Mouse (Mus musculus) monocyte, adult 5-6 weeks (primary cell): ENCODE results near the gene Vmn2r21. TPM values are rescaled to one million over a fixed set of nuclear protein-coding genes. Genes with fewer than 3 reads are reported as not detected.
A peak's percentile ranks its signal among the peaks of the same experiment; 100 is the strongest.
"Not testable (repeated sequence)": the region's sequence is repeated elsewhere in the genome, so short reads cannot be mapped to it uniquely, and the experiment has no call there.

Experiments
- ATAC-seq: fragments of 153-309, 156-312 bp; replicated peaks from 2 replicates; pipeline ENCODE4 v1.8.0; 2017; ENCODE audit warnings: mild to moderate bottlenecking; ENCODE audit not compliant: low TSS enrichment, insufficient number of reproducible peaks, severe bottlenecking, poor library complexity, low FRiP score
- total RNA-seq: library from RNA; stranded (forward); fragments of 200-1000, 200-491, 200-594 nt; gene quantifications from 3 replicates; pipeline ENCODE4 v1.2.3, GENCODE M21; 2017

The Vmn2r21 gene
- not detected in 3 replicates for total RNA-seq

- not testable (repeated sequence) for ATAC-seq
These were observed at the start of gene Vmn2r21 for GRCm38 (mm10) chr6:123533306-123533705. Vmn2r21 (minus strand) TSS chr6:123533406.

GRCm38 (mm10) chr6:123574698-123575097 lies 41.5 kb upstream of the Vmn2r21 start:
- ATAC-seq: not testable (repeated sequence)

- peak; percentile 73; the same call in 1 of the 2 replicates for ATAC-seq
These were observed 6.5 kb upstream of the Vmn2r21 start for GRCm38 (mm10) chr6:123539755-123540154.

GRCm38 (mm10) chr6:123522263-123523011 lies 10.8 kb downstream of the Vmn2r21 start:
- not testable (repeated sequence) for ATAC-seq

- not testable (repeated sequence) for ATAC-seq
These were observed 60.2 kb downstream of the Vmn2r21 start for GRCm38 (mm10) chr6:123473045-123473444.

- ATAC-seq: not testable (repeated sequence)
These were observed 60.7 kb downstream of the Vmn2r21 start for GRCm38 (mm10) chr6:123472458-123472987.

GRCm38 (mm10) chr6:123468651-123469050 lies 64.6 kb downstream of the Vmn2r21 start:
- not testable (repeated sequence) for ATAC-seq

Other genes with a start within 250 kb of the Vmn2r21 start
- 87.3 to 131 TPM (median 125 TPM) in 3 replicates for gene Clec4e, start 243.5 kb downstream of the Vmn2r21 start, total RNA-seq
- gene Vmn2r19, start 225.1 kb downstream of the Vmn2r21 start, total RNA-seq: not detected in 3 replicates
- gene Vmn2r20, start 115.3 kb downstream of the Vmn2r21 start, total RNA-seq: 0.11 TPM in 1 of 3 replicates, not detected in the others
- not detected in 3 replicates for gene Vmn2r22, start 117.3 kb upstream of the Vmn2r21 start, total RNA-seq
- gene Vmn2r23, start 169.3 kb upstream of the Vmn2r21 start, total RNA-seq: not detected in 3 replicates
- not detected in 3 replicates for gene Vmn2r24, start 245.5 kb upstream of the Vmn2r21 start, total RNA-seq